ENCODE assay signal across 13 mouse cellular contexts in the genomic region with DNA sequence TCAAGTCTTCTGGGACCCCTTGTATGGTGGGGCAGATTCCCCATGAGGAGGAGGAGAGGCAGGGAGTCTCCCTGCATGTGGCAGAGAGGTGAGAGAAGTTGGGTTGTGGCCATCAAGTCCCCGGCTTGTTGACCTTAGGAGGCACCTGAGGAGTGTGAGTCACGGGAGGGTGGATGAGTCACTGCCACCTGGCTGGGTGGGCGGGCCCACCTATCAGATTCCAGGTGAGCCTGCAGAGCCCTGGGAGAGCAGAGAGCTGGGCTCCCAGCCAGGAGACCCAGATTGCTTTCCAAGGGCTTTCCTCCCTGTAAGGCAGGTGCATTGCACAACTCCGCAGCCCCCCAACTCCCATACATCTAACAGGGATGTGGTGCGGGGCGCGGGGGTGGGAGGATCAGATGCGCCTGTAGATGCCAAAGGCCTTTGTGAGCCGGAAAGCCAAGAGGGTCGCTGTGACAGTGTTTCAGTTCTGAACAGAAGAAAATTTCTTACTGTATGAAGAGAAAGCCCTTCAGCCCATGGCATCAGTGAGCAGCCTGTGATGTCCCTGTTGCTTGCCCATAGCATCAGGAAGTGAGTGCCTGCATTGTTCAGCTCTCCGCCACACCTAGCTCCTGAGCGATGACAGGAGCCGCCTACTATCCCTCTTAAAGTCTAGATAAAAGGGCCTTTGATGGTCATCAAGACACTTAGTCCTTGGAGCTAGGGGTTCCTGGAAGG. TPM values are rescaled to one million over a fixed set of nuclear protein-coding genes. Genes with fewer than 3 reads are reported as not detected.
DNase-seq lines count a peak whose midpoint lies in the region; ATAC-seq and TF ChIP-seq lines count a peak whose summit lies in the region.
"Had no signal": no experiment of that assay in that cellular context is flagged by ENCODE, and none has a peak within 500 bp of the region (broad histone marks: within the 10 kb centered on the region; RNA-seq: fewer than 3 reads in every experiment).

No protein-coding gene starts in this region.

- no peaks in the 10 kb centered on the region for H3K27me3 ChIP-seq in heart, embryonic 14.5 days (ENCODE audit: control insufficient read depth, insufficient read depth, low read length)
- no peaks in the 10 kb centered on the region for H3K27me3 ChIP-seq in intestine, embryonic 15.5 days (replicated peaks)
- H3K27me3 ChIP-seq in small intestine, adult 2 months (ENCODE audit: control insufficient read depth, insufficient read depth, low read length) = no peaks in the 10 kb centered on the region
- H3K27me3 ChIP-seq: megakaryocyte, embryonic 14.5 days; Patski had no signal

- H3K36me3 ChIP-seq in heart, embryonic 14.5 days (ENCODE audit: control insufficient read depth, insufficient read depth, low read length) = 0 out of 2 replicates have a peak, but pooled peaks cover 2% of the 10 kb centered on the region
- no peaks in the 10 kb centered on the region for H3K36me3 ChIP-seq in intestine, embryonic 15.5 days
- no peaks in the 10 kb centered on the region for H3K36me3 ChIP-seq in small intestine, adult 2 months (ENCODE audit: control insufficient read depth, insufficient read depth, low read length)

- H3K4me3 ChIP-seq in heart, embryonic 14.5 days (ENCODE audit: control insufficient read depth in 1 of 2, insufficient read depth in 1 of 2, low read depth in 1 of 2, low read length in 2 of 2) = no peak overlapping the region
- no peak overlapping the region for H3K4me3 ChIP-seq in intestine, embryonic 15.5 days (replicated peaks)
- peak overlapping the region; percentile 32 for H3K4me3 ChIP-seq in small intestine, adult 2 months (ENCODE audit: low read depth, low read length)
- H3K4me3 ChIP-seq: megakaryocyte, embryonic 14.5 days had no signal

- no peak for DNase-seq in heart, adult 8-10 months (ENCODE audit: low spot score)
- peak; percentile 62 to 74 for DNase-seq in kidney, postnatal 4 days
- no peak for DNase-seq in frontal cortex, postnatal 25 days (ENCODE audit: low spot score in 2 of 2)
- DNase-seq in embryo, embryonic 9.5 days (ENCODE audit: extremely low spot score) = no peak
- DNase-seq in cerebellum, postnatal 36 days = no peak
- DNase-seq: right cerebral cortex, postnatal 25 days; thymus, postnatal 36 days had no signal

- H3K9me3 ChIP-seq in heart, embryonic 14.5 days (ENCODE audit: control insufficient read depth, low read length) = no peaks in the 10 kb centered on the region
- no peaks in the 10 kb centered on the region for H3K9me3 ChIP-seq in intestine, embryonic 15.5 days
- H3K9me3 ChIP-seq: megakaryocyte, embryonic 14.5 days had no signal

- 62% methylated on average over 13 of the region's 13 CpGs for WGBS in heart, embryonic 14.5 days
- WGBS in intestine, embryonic 15.5 days = 58% methylated on average over 13 of the region's 13 CpGs
- WGBS in small intestine, adult 2 months = 29% methylated on average over 13 of the region's 13 CpGs

- peaks cover 60 to 75% of the 10 kb centered on the region in 2 experiments for H3K4me1 ChIP-seq in heart, embryonic 14.5 days (ENCODE audit: control insufficient read depth in 2 of 2, insufficient read depth in 2 of 2, low read length in 2 of 2)
- peaks cover 60% of the 10 kb centered on the region for H3K4me1 ChIP-seq in intestine, embryonic 15.5 days (replicated peaks)
- H3K4me1 ChIP-seq in small intestine, adult 2 months (ENCODE audit: control insufficient read depth, insufficient read depth, insufficient read length, low read length) = peaks cover 43% of the 10 kb centered on the region

- H3K9ac ChIP-seq in heart, embryonic 14.5 days (ENCODE audit: low read length) = peak overlapping the region; percentile 40; the same call in 1 of the 2 replicates
- H3K9ac ChIP-seq in intestine, embryonic 15.5 days = no peak overlapping the region; the same call in 1 of the 2 replicates

- no peak for ATAC-seq in heart, embryonic 14.5 days (ENCODE audit: insufficient number of reproducible peaks, insufficient read depth, low FRiP score, low read depth)
- ATAC-seq in intestine, embryonic 15.5 days = peak; percentile 86
- ATAC-seq: hindbrain, postnatal 0 days; Patski had no signal

- H3K27ac ChIP-seq in heart, embryonic 14.5 days (replicated peaks in 1 of 2; ENCODE audit: control insufficient read depth in 1 of 2, insufficient read depth in 1 of 2, low read depth in 2 of 2, low read length in 2 of 2) = peak overlapping the region in 1 of 2 experiments; percentile 30; a peak in 1 of 4 replicates
- peak overlapping the region; percentile 67 for H3K27ac ChIP-seq in intestine, embryonic 15.5 days
- peak overlapping the region; percentile 89 for H3K27ac ChIP-seq in small intestine, adult 2 months (ENCODE audit: insufficient read depth, low read depth, low read length)
- H3K27ac ChIP-seq: hindbrain, postnatal 0 days had no signal

- no peak for TF ChIP-seq CTCF in small intestine, adult 2 months (IDR thresholded peaks at IDR 0.05; ENCODE audit: extremely low read depth, insufficient read length, insufficient replicate concordance, low read depth, low read length)

- no peak overlapping the region for H3K4me2 ChIP-seq in heart, embryonic 14.5 days (ENCODE audit: low read length)
- H3K4me2 ChIP-seq in intestine, embryonic 15.5 days (replicated peaks) = peak overlapping the region; percentile 33

- no peak for TF ChIP-seq POLR2A in small intestine, adult 2 months (IDR thresholded peaks at IDR 0.05; ENCODE audit: low read depth, low read length)

RNA-seq across cellular contexts. Expression of gene Gsn, which starts 11.1 kb away (rescaled TPM):
- 328 and 342 TPM in 2 replicates for polyA plus RNA-seq in heart, embryonic 14.5 days (2014; fragmentation: Nextera tagmentation; extraction: Ambion mirVana)
- 100 to 1,000 TPM; 584 to 827 (median 671) TPM for total RNA-seq in heart, adult 8-10 months (2022)
- polyA plus RNA-seq in intestine, embryonic 15.5 days (2015; fragmentation: Nextera tagmentation; extraction: Ambion mirVana) = 167 and 170 TPM in 2 replicates
- 198 and 205 TPM in 2 replicates for polyA plus RNA-seq in small intestine, adult 2 months (2012; rRNA removed)

Comparison
In these comparisons a context has a peak if more than half of its experiments do, and no peak if none do; other contexts are left out.
1. DNase-seq: peak in kidney, postnatal 4 days (2 of 2); none in heart, adult 8-10 months (single experiment), frontal cortex, postnatal 25 days (0 of 2), embryo, embryonic 9.5 days (single experiment) and cerebellum, postnatal 36 days (0 of 2).